Mouse (Mus musculus): ENCODE data around the gene Fam160a1.

The Fam160a1 gene

GRCm38 (mm10) chr3:85746116-85746515 is 71.0 kb downstream of the Fam160a1 start:
- no peak for DNase-seq (ENCODE audit: low read depth)

- DNase-seq (ENCODE audit: low read depth): no peak
These were observed 75.3 kb downstream of the Fam160a1 start for GRCm38 (mm10) chr3:85741767-85742166.

GRCm38 (mm10) chr3:85738591-85738990 is 78.5 kb downstream of the Fam160a1 start:
- no peak for DNase-seq (ENCODE audit: low read depth)

GRCm38 (mm10) chr3:85733939-85734729 is 83.0 kb downstream of the Fam160a1 start:
- no peak for DNase-seq (ENCODE audit: low read depth)

- DNase-seq (ENCODE audit: low read depth): no peak
These were observed 89.9 kb downstream of the Fam160a1 start for GRCm38 (mm10) chr3:85727171-85727570.

- DNase-seq (ENCODE audit: low read depth): no peak
These were observed 91.1 kb downstream of the Fam160a1 start for GRCm38 (mm10) chr3:85725971-85726370.

GRCm38 (mm10) chr3:85725110-85725509 is 92.0 kb downstream of the Fam160a1 start:
- DNase-seq (ENCODE audit: low read depth): no peak

GRCm38 (mm10) chr3:85722581-85722980 is 94.5 kb downstream of the Fam160a1 start:
- peak; percentile 5 for DNase-seq (ENCODE audit: low read depth)

- peak; percentile 12 for DNase-seq (ENCODE audit: low read depth)
These were observed 101.3 kb downstream of the Fam160a1 start for GRCm38 (mm10) chr3:85715764-85716297.

- DNase-seq (ENCODE audit: low read depth): no peak
These were observed 103.0 kb downstream of the Fam160a1 start for GRCm38 (mm10) chr3:85713936-85714709.

- no peak for DNase-seq (ENCODE audit: low read depth)
These were observed 106.4 kb downstream of the Fam160a1 start for GRCm38 (mm10) chr3:85710695-85711094.

GRCm38 (mm10) chr3:85707421-85707820 is 109.7 kb downstream of the Fam160a1 start:
- peak; percentile 60 for DNase-seq (ENCODE audit: low read depth)

GRCm38 (mm10) chr3:85703141-85703882 is 113.8 kb downstream of the Fam160a1 start:
- DNase-seq (ENCODE audit: low read depth): no peak

GRCm38 (mm10) chr3:85698496-85698895 is 118.6 kb downstream of the Fam160a1 start:
- DNase-seq (ENCODE audit: low read depth): no peak

GRCm38 (mm10) chr3:85695056-85695455 is 122.0 kb downstream of the Fam160a1 start:
- no peak for DNase-seq (ENCODE audit: low read depth)

- DNase-seq (ENCODE audit: low read depth): peak; percentile 35
These were observed 124.1 kb downstream of the Fam160a1 start for GRCm38 (mm10) chr3:85693013-85693412.

GRCm38 (mm10) chr3:85691134-85691533 is 126.0 kb downstream of the Fam160a1 start:
- DNase-seq (ENCODE audit: low read depth): no peak

- DNase-seq (ENCODE audit: low read depth): no peak
These were observed 128.8 kb downstream of the Fam160a1 start for GRCm38 (mm10) chr3:85688341-85688740.

GRCm38 (mm10) chr3:85685271-85685670 is 131.8 kb downstream of the Fam160a1 start:
- DNase-seq (ENCODE audit: low read depth): no peak

GRCm38 (mm10) chr3:85683618-85684017 is 133.5 kb downstream of the Fam160a1 start:
- DNase-seq (ENCODE audit: low read depth): no peak

GRCm38 (mm10) chr3:85681136-85681535 is 136.0 kb downstream of the Fam160a1 start:
- DNase-seq (ENCODE audit: low read depth): no peak

- no peak for DNase-seq (ENCODE audit: low read depth)
These were observed 137.1 kb downstream of the Fam160a1 start for GRCm38 (mm10) chr3:85679960-85680359.

Measured in 416B (cell line).